Mouse (Mus musculus) CH12.LX (cell line): ENCODE measurements around the gene Ube2i.

ENCODE experiments used
- BHLHE40 ChIP-seq: IDR thresholded peaks from 2 replicates; pipeline ENCODE4 v1.6.1; 2011; ENCODE audit warnings: mild to moderate bottlenecking, low read depth, low read length, improper control_type of control experiment
- CTCF ChIP-seq, 2 experiments: IDR thresholded peaks in 1 of 2; conservative IDR thresholded peaks in 1 of 2; 2 replicates each; pipeline ENCODE4 v1.5.1; 2011 to 2012; ENCODE audit warnings: low read depth in 2 of 2, low read length in 2 of 2, improper control_type of control experiment in 1 of 2, inconsistent platforms in 1 of 2, mild to moderate bottlenecking in 1 of 2, moderate library complexity in 1 of 2
- EP300 ChIP-seq: IDR thresholded peaks from 2 replicates; pipeline ENCODE4 v1.6.1; 2011; ENCODE audit warnings: low read length, improper control_type of control experiment
- POLR2A ChIP-seq: IDR thresholded peaks from 2 replicates; pipeline ENCODE4 v1.6.1; 2011; ENCODE audit warnings: low read depth, mild to moderate bottlenecking, improper control_type of control experiment, low read length
- RCOR1 ChIP-seq: conservative IDR thresholded peaks from 2 replicates; pipeline ENCODE4 v1.6.1; 2012; ENCODE audit warnings: low read depth, mild to moderate bottlenecking, inconsistent platforms, low read length, improper control_type of control experiment
- TCF12 ChIP-seq: IDR thresholded peaks from 2 replicates; pipeline ENCODE4 v1.6.1; 2014; ENCODE audit warnings: low read depth, mild to moderate bottlenecking, inconsistent platforms, low read length, improper control_type of control experiment

- TF ChIP-seq EP300 = no peak
- TF ChIP-seq CTCF (conservative IDR thresholded peaks at IDR 0.05 in 1 of 2, IDR thresholded peaks at IDR 0.05 in 1 of 2; ENCODE audit: low read depth in 2 of 2, low read length in 2 of 2) = no peak
- no peak for TF ChIP-seq BHLHE40
- TF ChIP-seq POLR2A = no peak
- no peak for TF ChIP-seq TCF12
- TF ChIP-seq RCOR1 = no peak
These were observed 21.8 kb downstream of the Ube2i start for GRCm38 (mm10) chr17:25252643-25253042.
